Mouse (Mus musculus) liver, embryonic 16.5 days (tissue): ENCODE measurements around the gene Dapp1. TPM values are rescaled to one million over a fixed set of nuclear protein-coding genes. Genes with fewer than 3 reads are reported as not detected.
A peak's percentile ranks its signal among the peaks of the same experiment; 100 is the strongest.

Source experiments
- ATAC-seq: fragments of 200-750 bp; cut with Nextera tagmentation; 2 replicates; pipeline ENCODE4 v1.8.0; 2017; ENCODE audit warnings: low read depth, mild to moderate bottlenecking, moderate number of reproducible peaks, moderate library complexity
- H3K27ac ChIP-seq: fragments of 300-500 bp; sonication (generic); 2 replicates; pipeline ENCODE4 v1.5.1; 2014; ENCODE audit warnings: mild to moderate bottlenecking, low read length
- H3K27me3 ChIP-seq: fragments of 300-500 bp; sonication (generic); 2 replicates; pipeline ENCODE4 v1.6.1; 2014; ENCODE audit warnings: low read depth, low read length, mixed read lengths; ENCODE audit not compliant: control insufficient read depth, insufficient read depth
- H3K36me3 ChIP-seq: fragments of 300-500 bp; sonication (generic); 2 replicates; pipeline ENCODE4 v1.6.1; 2014; ENCODE audit warnings: mild to moderate bottlenecking; ENCODE audit not compliant: control insufficient read depth, insufficient read depth
- H3K4me1 ChIP-seq: fragments of 300-500 bp; sonication (generic); 2 replicates; pipeline ENCODE4 v1.6.1; 2014; ENCODE audit warnings: low read depth, low read length, mixed read lengths; ENCODE audit not compliant: control insufficient read depth
- H3K4me2 ChIP-seq: fragments of 300-500 bp; sonication (generic); 2 replicates; pipeline ENCODE4 v1.6.1; 2014; ENCODE audit warnings: low read depth, low read length, mixed read lengths
- H3K4me3 ChIP-seq: fragments of 300-500 bp; sonication (generic); 2 replicates; pipeline ENCODE4 v1.5.1; 2014; ENCODE audit warnings: low read depth, mild to moderate bottlenecking, low read length
- H3K9ac ChIP-seq: fragments of 300-500 bp; sonication (generic); 2 replicates; pipeline ENCODE4 v1.6.1; 2014; ENCODE audit warnings: low read depth, low read length
- H3K9me3 ChIP-seq: fragments of 300-500 bp; sonication (generic); replicated peaks from 2 replicates; pipeline ENCODE4 v1.6.1; 2016; ENCODE audit warnings: low read length; ENCODE audit not compliant: control insufficient read depth
- WGBS: fragments of 180-500 bp; shearing (Covaris S2); extraction: QIAGEN DNeasy Blood & Tissue Kit; methylation state at CpG from one replicate; pipeline ENCODE4 v1.1.7; 2014; ENCODE audit not compliant: insufficient replicate concordance; 5-methylcytosine and 5-hydroxymethylcytosine counted together
- polyA plus RNA-seq: library from polyadenylated mRNA; unstranded; fragments of >200 nt; fragmentation: Nextera tagmentation; extraction: Ambion mirVana; gene quantifications from 2 replicates; pipeline ENCODE4 v1.2.1, GENCODE M21; 2015

Dapp1 gene
- polyA plus RNA-seq, 1 experiment from 2014 or later: 13.0 TPM

DNA sequence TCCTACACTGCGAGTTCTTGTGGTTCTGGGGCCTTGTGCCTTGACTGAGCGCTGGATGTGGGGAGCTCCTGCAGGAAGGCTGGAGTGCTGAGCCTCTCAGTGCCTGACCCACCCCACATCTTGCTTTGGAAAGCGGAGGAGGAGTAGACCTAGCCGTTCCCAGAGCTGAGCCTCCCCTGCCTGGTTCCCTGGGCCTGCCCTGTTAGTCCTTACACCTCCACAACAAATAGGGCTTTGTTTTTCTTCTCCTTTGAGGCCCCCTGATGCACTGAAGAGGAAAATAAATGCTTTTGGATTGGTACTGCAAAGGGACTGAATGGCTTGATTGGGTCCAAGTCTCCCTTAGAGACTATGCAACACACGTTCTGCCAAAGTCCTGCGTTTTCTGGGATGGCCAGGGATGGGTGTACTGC, 3.7 kb downstream of the Dapp1 start:
- Histone ChIP-seq H3K4me1 (peaks cover 56% of the 10 kb centered on the region), H3K36me3 (no peaks in the 10 kb centered on the region), H3K9ac (peak overlapping the region; percentile 0; the same call in 1 of the 2 replicates), H3K9me3 (no peaks in the 10 kb centered on the region), H3K27ac (peak overlapping the region; percentile 7; the same call in 1 of the 2 replicates), H3K27me3 (no peaks in the 10 kb centered on the region), H3K4me3 (no peak overlapping the region), H3K4me2 (no peak overlapping the region)
- 54% methylated on average over 6 of the region's 6 CpGs for WGBS
- no peak for ATAC-seq

DNA sequence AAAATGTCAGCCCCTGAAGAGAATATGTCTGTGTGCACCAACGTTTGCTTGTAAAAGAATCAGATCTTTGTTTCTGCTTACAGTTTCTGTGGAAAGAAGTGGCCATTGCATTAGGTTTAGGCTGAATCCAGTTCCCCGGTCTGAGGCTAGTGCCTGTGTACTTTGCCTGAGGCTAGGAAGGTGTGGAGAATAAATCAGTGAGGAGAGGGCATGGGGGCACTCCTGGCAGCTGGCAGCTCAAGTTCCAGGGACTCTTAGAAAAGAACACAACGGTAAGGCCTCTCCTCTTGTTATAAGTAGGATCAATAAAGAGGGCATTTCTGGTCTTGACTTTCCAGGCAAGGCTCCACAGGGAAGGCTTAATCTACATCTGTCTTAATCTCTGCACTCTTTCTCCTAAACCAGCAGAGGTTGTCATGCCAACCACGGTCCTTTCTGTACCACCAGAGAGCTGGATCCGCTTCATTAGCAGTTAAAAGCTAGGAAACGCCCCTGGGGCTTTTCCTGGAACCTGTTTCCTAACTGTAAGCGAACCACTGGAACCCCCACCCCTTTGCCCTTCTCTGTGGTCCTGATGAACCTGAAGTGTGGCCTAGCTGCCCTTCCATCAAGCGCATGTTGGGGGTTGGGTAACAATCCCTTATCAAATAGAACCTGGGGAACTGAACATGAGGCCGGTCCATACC, 4.3 kb downstream of the Dapp1 start:
- no peaks in the 10 kb centered on the region for H3K9me3 ChIP-seq
- H3K4me3 ChIP-seq: no peak overlapping the region
- no peaks in the 10 kb centered on the region for H3K27me3 ChIP-seq
- 47% methylated on average over 9 of the region's 9 CpGs for WGBS
- H3K36me3 ChIP-seq: no peaks in the 10 kb centered on the region
- H3K9ac ChIP-seq: peak overlapping the region; percentile 0; the same call in 1 of the 2 replicates
- ATAC-seq: no peak
- peaks cover 62% of the 10 kb centered on the region for H3K4me1 ChIP-seq
- H3K27ac ChIP-seq: no peak overlapping the region
- H3K4me2 ChIP-seq: no peak overlapping the region

DNA sequence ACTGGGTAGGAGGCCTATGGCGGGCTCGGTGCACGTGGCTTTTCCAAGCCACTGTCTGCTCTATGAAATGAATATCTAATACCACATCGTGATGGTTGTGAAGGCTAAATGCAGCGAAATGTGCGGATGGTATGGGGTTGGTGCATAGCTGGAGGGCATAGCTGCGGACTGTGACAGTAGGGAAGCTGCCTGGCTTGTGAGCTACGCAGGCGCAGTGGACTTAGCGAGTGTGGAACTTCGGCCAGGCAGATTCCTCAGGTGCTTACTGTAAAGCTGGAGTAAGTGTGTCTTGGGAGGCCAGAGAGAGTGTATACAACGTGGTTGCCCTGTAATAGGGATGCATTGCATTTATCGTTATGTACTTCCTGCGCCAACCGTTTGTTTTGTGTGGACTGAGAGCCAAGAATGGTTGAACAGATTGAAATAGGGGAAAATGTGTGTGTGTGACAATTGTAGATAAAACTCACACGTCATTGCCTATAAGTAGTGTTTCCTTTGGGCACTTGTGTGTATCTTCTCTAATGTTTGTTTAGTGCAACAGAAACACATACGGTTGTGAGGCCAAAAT, 5.4 kb downstream of the Dapp1 start:
- no peak for ATAC-seq
- Histone ChIP-seq H3K4me1 (peaks cover 69% of the 10 kb centered on the region), H3K36me3 (no peaks in the 10 kb centered on the region), H3K4me2 (no peak overlapping the region), H3K4me3 (no peak overlapping the region), H3K27ac (peak overlapping the region; percentile 19; the same call in 1 of the 2 replicates), H3K9me3 (no peaks in the 10 kb centered on the region), H3K9ac (no peak overlapping the region), H3K27me3 (no peaks in the 10 kb centered on the region)
- WGBS: 60% methylated on average over 17 of the region's 17 CpGs

DNA sequence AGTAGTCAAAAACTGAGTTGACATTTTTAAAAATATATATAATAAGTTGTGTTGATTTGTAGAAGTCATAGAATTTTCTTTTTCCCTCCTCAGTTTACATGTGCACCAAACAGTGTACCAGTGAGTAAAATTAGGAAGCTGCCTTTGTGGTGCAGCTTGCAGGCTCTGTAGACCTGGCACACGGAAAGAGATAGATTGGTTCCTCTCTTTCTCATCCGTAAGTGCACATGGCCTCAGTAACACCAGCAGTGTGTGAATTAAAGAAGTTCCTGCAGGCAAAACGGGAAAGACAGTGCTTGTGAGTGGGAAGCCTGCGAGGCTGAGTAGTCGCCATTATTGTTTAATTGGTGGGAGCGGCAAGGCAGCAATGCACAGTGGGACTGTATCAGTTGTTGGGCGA, 5.9 kb downstream of the Dapp1 start:
- Histone ChIP-seq H3K4me1 (peaks cover 73% of the 10 kb centered on the region), H3K27ac (peak overlapping the region; percentile 7; the same call in 1 of the 2 replicates), H3K9ac (no peak overlapping the region), H3K27me3 (no peaks in the 10 kb centered on the region), H3K4me3 (no peak overlapping the region), H3K9me3 (no peaks in the 10 kb centered on the region), H3K36me3 (no peaks in the 10 kb centered on the region; the same call in 1 of the 2 replicates), H3K4me2 (no peak overlapping the region)
- ATAC-seq: no peak
- WGBS: 61% methylated on average over 7 of the region's 7 CpGs

DNA sequence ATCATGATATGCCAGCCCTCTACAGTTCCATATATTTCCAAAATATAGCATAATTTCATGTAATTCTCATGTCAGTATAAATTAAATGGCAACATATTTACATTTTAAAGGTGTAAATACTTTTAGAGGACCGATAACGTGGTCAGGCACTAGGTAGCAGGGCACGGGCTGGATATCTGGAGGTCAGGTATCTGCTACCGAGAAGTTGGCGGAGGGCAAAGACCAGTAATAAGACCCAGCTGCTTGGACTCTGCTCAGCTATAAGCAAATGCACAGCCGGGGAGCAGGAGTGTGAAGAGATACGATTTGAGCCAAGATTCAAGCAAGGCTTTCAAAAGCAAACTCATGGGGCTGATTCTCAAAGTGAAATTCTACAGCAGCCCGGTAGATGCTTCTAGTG, 7.0 kb downstream of the Dapp1 start:
- Histone ChIP-seq H3K27ac (no peak overlapping the region), H3K4me1 (peaks cover 72% of the 10 kb centered on the region), H3K4me2 (no peak overlapping the region), H3K27me3 (no peaks in the 10 kb centered on the region), H3K9me3 (no peaks in the 10 kb centered on the region), H3K36me3 (no peaks in the 10 kb centered on the region; the same call in 1 of the 2 replicates), H3K4me3 (no peak overlapping the region), H3K9ac (no peak overlapping the region)
- ATAC-seq: no peak
- WGBS: 73% methylated on average over 8 of the region's 8 CpGs

DNA sequence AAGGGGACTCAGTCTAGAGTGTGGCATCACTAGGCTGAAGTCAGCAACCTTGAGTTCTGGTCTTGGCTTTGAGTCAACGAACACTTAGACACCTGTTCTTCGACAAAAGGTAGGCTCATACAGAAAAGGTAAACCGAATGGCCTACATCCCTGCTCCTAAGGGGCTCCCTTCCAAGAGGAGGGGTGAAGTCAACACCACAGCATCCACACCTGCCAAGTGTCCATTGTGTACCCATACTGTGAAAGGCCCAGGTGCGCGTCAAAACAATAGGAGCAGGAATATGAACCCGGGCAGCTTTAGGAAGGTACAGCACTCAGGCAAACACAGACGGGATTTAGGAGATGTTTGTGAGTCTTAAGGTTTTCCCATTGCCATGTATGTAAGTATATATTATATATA, 8.4 kb downstream of the Dapp1 start:
- no peaks in the 10 kb centered on the region; the same call in 1 of the 2 replicates for H3K36me3 ChIP-seq
- H3K9me3 ChIP-seq: no peaks in the 10 kb centered on the region
- H3K9ac ChIP-seq: peak overlapping the region; percentile 65; the same call in 1 of the 2 replicates
- no peak overlapping the region; the same call in 1 of the 2 replicates for H3K4me3 ChIP-seq
- H3K4me2 ChIP-seq: peak overlapping the region; percentile 57
- no peaks in the 10 kb centered on the region for H3K27me3 ChIP-seq
- H3K4me1 ChIP-seq: peaks cover 76% of the 10 kb centered on the region
- peak overlapping the region; percentile 96 for H3K27ac ChIP-seq
- ATAC-seq: no peak
- WGBS: 82% methylated on average over 7 of the region's 7 CpGs

DNA sequence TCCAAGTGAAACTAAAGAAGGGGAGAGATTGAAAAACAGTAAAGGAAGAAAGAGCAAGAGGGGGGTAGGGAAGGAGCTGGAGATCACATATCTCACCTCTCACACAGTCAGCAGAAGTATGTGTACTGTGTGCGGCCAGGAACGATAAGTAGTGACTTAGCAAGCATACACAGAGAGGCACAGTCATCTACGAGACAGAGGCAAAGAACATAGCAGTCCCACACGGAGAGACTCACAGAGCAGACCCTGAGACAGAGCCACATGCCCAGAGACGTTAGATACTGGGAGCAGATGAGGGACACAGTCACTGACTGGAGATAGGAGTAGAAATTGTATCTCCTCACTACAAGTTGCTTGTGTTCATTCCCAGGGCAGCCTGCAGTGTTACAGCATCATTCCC, 9.1 kb downstream of the Dapp1 start:
- peak overlapping the region; percentile 96 for H3K27ac ChIP-seq
- H3K9ac ChIP-seq: peak overlapping the region; percentile 65
- no peaks in the 10 kb centered on the region for H3K27me3 ChIP-seq
- H3K4me1 ChIP-seq: peaks cover 76% of the 10 kb centered on the region
- peak overlapping the region; percentile 12 for H3K4me3 ChIP-seq
- H3K4me2 ChIP-seq: peak overlapping the region; percentile 57
- peak; percentile 92 for ATAC-seq
- H3K36me3 ChIP-seq: no peaks in the 10 kb centered on the region; the same call in 1 of the 2 replicates
- H3K9me3 ChIP-seq: no peaks in the 10 kb centered on the region
- WGBS: 17% methylated on average over 5 of the region's 5 CpGs

DNA sequence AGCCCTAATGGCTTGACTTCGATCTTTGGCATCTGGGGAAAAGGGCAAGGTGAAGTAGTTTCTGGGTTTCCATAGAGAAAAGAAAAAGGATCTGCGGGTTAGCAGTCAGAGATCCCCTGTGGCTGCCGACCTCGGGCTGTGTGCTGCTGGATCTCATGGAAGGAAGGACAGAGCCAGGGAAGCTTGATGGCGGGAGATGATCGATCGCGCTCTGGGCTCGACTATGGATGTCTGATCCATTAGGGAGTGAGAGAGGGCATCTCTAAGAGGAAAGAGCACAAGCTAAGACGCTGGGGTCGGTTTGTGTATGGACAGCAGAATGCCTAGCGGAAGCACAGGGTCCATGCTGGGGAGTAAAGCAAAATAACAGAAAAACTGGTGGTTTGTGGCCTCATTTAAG, 11.4 kb downstream of the Dapp1 start:
- Histone ChIP-seq H3K36me3 (peaks cover under 1% of the 10 kb centered on the region; the same call in 1 of the 2 replicates), H3K4me3 (peak overlapping the region; percentile 26), H3K9me3 (no peaks in the 10 kb centered on the region), H3K4me1 (peaks cover 65% of the 10 kb centered on the region), H3K9ac (peak overlapping the region; percentile 38), H3K27me3 (no peaks in the 10 kb centered on the region), H3K27ac (peak overlapping the region; percentile 85), H3K4me2 (peak overlapping the region; percentile 55)
- 33% methylated on average over 12 of the region's 12 CpGs for WGBS
- ATAC-seq: no peak
